In genomic region chr7:6362268-6363046, GRCm38 (mm10) we compare ENCODE assay signal across 7 mouse cellular contexts. TPM values are rescaled to one million over a fixed set of nuclear protein-coding genes. Genes with fewer than 3 reads are reported as not detected.
DNase-seq lines count a peak whose midpoint lies in the region; ATAC-seq and TF ChIP-seq lines count a peak whose summit lies in the region.

No protein-coding gene starts in this region.

- under 1% methylated on average over 38 of the region's 38 CpGs for WGBS in embryonic facial prominence, embryonic 13.5 days
- WGBS in kidney, adult 2 months = under 1% methylated on average over 38 of the region's 38 CpGs
- WGBS in limb, embryonic 12.5 days = under 1% methylated on average over 38 of the region's 38 CpGs
- WGBS in midbrain, embryonic 15.5 days = under 1% methylated on average over 38 of the region's 38 CpGs
- WGBS in spleen, adult 2 months = under 1% methylated on average over 38 of the region's 38 CpGs

- no peaks in the 10 kb centered on the region for H3K36me3 ChIP-seq in embryonic facial prominence, embryonic 13.5 days
- no peaks in the 10 kb centered on the region for H3K36me3 ChIP-seq in kidney, adult 2 months (ENCODE audit: control insufficient read depth, insufficient read depth, low read length)
- H3K36me3 ChIP-seq in limb, embryonic 12.5 days = no peaks in the 10 kb centered on the region
- H3K36me3 ChIP-seq in midbrain, embryonic 15.5 days (replicated peaks) = no peaks in the 10 kb centered on the region
- no peaks in the 10 kb centered on the region for H3K36me3 ChIP-seq in spleen, adult 2 months (ENCODE audit: control insufficient read depth, insufficient read depth, low read length)

- peak overlapping the region; percentile 61 for H3K4me3 ChIP-seq in embryonic facial prominence, embryonic 13.5 days
- H3K4me3 ChIP-seq in kidney, adult 2 months (ENCODE audit: insufficient read depth, low read depth, low read length) = peak overlapping the region; percentile 79
- H3K4me3 ChIP-seq in limb, embryonic 12.5 days (replicated peaks) = peak overlapping the region; percentile 51
- peak overlapping the region; percentile 60 for H3K4me3 ChIP-seq in midbrain, embryonic 15.5 days
- peak overlapping the region; percentile 76 for H3K4me3 ChIP-seq in spleen, adult 2 months (ENCODE audit: extremely low read depth, insufficient read depth, insufficient read length)

- H3K4me2 ChIP-seq in embryonic facial prominence, embryonic 13.5 days = peak overlapping the region; percentile 70
- peak overlapping the region; percentile 64 for H3K4me2 ChIP-seq in limb, embryonic 12.5 days
- peak overlapping the region; percentile 65 for H3K4me2 ChIP-seq in midbrain, embryonic 15.5 days

- peak; percentile 96 for ATAC-seq in embryonic facial prominence, embryonic 13.5 days (ENCODE audit: insufficient number of reproducible peaks, insufficient read depth, low FRiP score, low TSS enrichment, low read depth)
- peak; percentile 90 for ATAC-seq in limb, embryonic 12.5 days (ENCODE audit: insufficient number of reproducible peaks, insufficient read depth, low FRiP score, low TSS enrichment, low read depth)
- peak; percentile 94 for ATAC-seq in midbrain, embryonic 15.5 days (replicated peaks)

- no peak for TF ChIP-seq CTCF in kidney, adult 2 months (conservative IDR thresholded peaks at IDR 0.05; ENCODE audit: insufficient read depth, insufficient read length, low read depth, low read length)
- TF ChIP-seq CTCF in spleen, adult 2 months (IDR thresholded peaks at IDR 0.05; ENCODE audit: extremely low read depth, insufficient read depth, insufficient read length, insufficient replicate concordance) = no peak

- DNase-seq in adrenal gland, postnatal 36 days = peak; percentile 99
- peak; percentile 98 to 99 for DNase-seq in heart, adult 18-20 months
- DNase-seq in kidney, adult 2 months = peak; percentile 100
- peak; percentile 97 to 98 for DNase-seq in spleen, adult 2 months (ENCODE audit: low read depth in 1 of 2, low spot score in 2 of 2)

- no peaks in the 10 kb centered on the region for H3K9me3 ChIP-seq in embryonic facial prominence, embryonic 13.5 days
- no peaks in the 10 kb centered on the region for H3K9me3 ChIP-seq in limb, embryonic 12.5 days
- no peaks in the 10 kb centered on the region for H3K9me3 ChIP-seq in midbrain, embryonic 15.5 days

- peaks cover 10% of the 10 kb centered on the region for H3K4me1 ChIP-seq in embryonic facial prominence, embryonic 13.5 days
- H3K4me1 ChIP-seq in kidney, adult 2 months (ENCODE audit: control insufficient read depth, insufficient read depth, low read length) = peaks cover 6% of the 10 kb centered on the region
- H3K4me1 ChIP-seq in limb, embryonic 12.5 days (replicated peaks) = peaks cover 6% of the 10 kb centered on the region; the same call in 1 of the 2 replicates
- peaks cover 21% of the 10 kb centered on the region for H3K4me1 ChIP-seq in midbrain, embryonic 15.5 days
- peaks cover 3% of the 10 kb centered on the region; the same call in 1 of the 2 replicates for H3K4me1 ChIP-seq in spleen, adult 2 months (ENCODE audit: control insufficient read depth, insufficient read depth, insufficient read length)

- H3K9ac ChIP-seq in embryonic facial prominence, embryonic 13.5 days = peak overlapping the region; percentile 69
- peak overlapping the region; percentile 57 for H3K9ac ChIP-seq in limb, embryonic 12.5 days (replicated peaks)
- H3K9ac ChIP-seq in midbrain, embryonic 15.5 days = peak overlapping the region; percentile 55

- H3K27ac ChIP-seq in embryonic facial prominence, embryonic 13.5 days = peak overlapping the region; percentile 86
- peak overlapping the region; percentile 66; the same call in 1 of the 2 replicates for H3K27ac ChIP-seq in kidney, adult 2 months (ENCODE audit: insufficient read depth, low read depth, low read length)
- H3K27ac ChIP-seq in limb, embryonic 12.5 days = peak overlapping the region; percentile 86
- peak overlapping the region; percentile 95 for H3K27ac ChIP-seq in midbrain, embryonic 15.5 days
- H3K27ac ChIP-seq in spleen, adult 2 months (ENCODE audit: insufficient read depth, low read length) = no peak overlapping the region; the same call in 1 of the 2 replicates

- H3K27me3 ChIP-seq in embryonic facial prominence, embryonic 13.5 days = no peaks in the 10 kb centered on the region
- no peaks in the 10 kb centered on the region for H3K27me3 ChIP-seq in kidney, adult 2 months (replicated peaks; ENCODE audit: control insufficient read depth, insufficient read depth, low read length)
- no peaks in the 10 kb centered on the region for H3K27me3 ChIP-seq in limb, embryonic 12.5 days
- H3K27me3 ChIP-seq in midbrain, embryonic 15.5 days (replicated peaks) = no peaks in the 10 kb centered on the region
- no peaks in the 10 kb centered on the region for H3K27me3 ChIP-seq in spleen, adult 2 months (ENCODE audit: control insufficient read depth, insufficient read depth, low read length)

- no peak for TF ChIP-seq POLR2A in kidney, adult 2 months (IDR thresholded peaks at IDR 0.05; ENCODE audit: low read depth, low read length)
- TF ChIP-seq POLR2A in spleen, adult 2 months (IDR thresholded peaks at IDR 0.05; ENCODE audit: low read depth, low read length) = no peak

RNA-seq across cellular contexts. Expression of gene Zfp78, which starts 0.6 kb away (rescaled TPM):
- 1 to 10 TPM; 1.8 to 3.2 TPM for total RNA-seq in adrenal gland, postnatal 36 days (2021)
- 2.7 and 4.5 TPM in 2 replicates for polyA plus RNA-seq in embryonic facial prominence, embryonic 13.5 days (2015; fragmentation: Nextera tagmentation; extraction: Ambion mirVana)
- 1 to 10 TPM; 2.2 to 2.5 TPM for total RNA-seq in heart, adult 18-20 months (2021)
- 0.45 and 0.46 TPM in 2 replicates for polyA plus RNA-seq in kidney, adult 2 months (2012; rRNA removed)
- polyA plus RNA-seq in limb, embryonic 12.5 days (2016; fragmentation: Nextera tagmentation; extraction: Ambion mirVana) = 1.8 and 2.1 TPM in 2 replicates
- polyA plus RNA-seq in midbrain, embryonic 15.5 days (2015; fragmentation: Nextera tagmentation; extraction: Ambion mirVana) = 5.3 and 6.1 TPM in 2 replicates
- polyA plus RNA-seq in spleen, adult 2 months (2012; rRNA removed) = 0.13 and 0.29 TPM in 2 replicates

RNA-seq across cellular contexts. Expression of gene Gm3854, which starts 18.9 kb away (rescaled TPM):
- total RNA-seq in adrenal gland, postnatal 36 days (2021) = under 1 TPM; 0.70 to 0.79 TPM
- 3.1 and 4.0 TPM in 2 replicates for polyA plus RNA-seq in embryonic facial prominence, embryonic 13.5 days (2015; fragmentation: Nextera tagmentation; extraction: Ambion mirVana)
- under 1 TPM; 0.22 to 0.36 TPM for total RNA-seq in heart, adult 18-20 months (2021)
- 0.19 and 0.28 TPM in 2 replicates for polyA plus RNA-seq in kidney, adult 2 months (2012; rRNA removed)
- polyA plus RNA-seq in limb, embryonic 12.5 days (2016; fragmentation: Nextera tagmentation; extraction: Ambion mirVana) = 3.5 and 4.1 TPM in 2 replicates
- polyA plus RNA-seq in midbrain, embryonic 15.5 days (2015; fragmentation: Nextera tagmentation; extraction: Ambion mirVana) = 8.9 and 11.1 TPM in 2 replicates
- polyA plus RNA-seq in spleen, adult 2 months (2012; rRNA removed) = 0.02 and 0.08 TPM in 2 replicates

RNA-seq across cellular contexts. Expression of gene Zfp28, which starts 20.6 kb away (rescaled TPM):
- 1 to 10 TPM; 2.2 to 2.8 TPM for total RNA-seq in adrenal gland, postnatal 36 days (2021)
- polyA plus RNA-seq in embryonic facial prominence, embryonic 13.5 days (2015; fragmentation: Nextera tagmentation; extraction: Ambion mirVana) = 12.8 and 13.7 TPM in 2 replicates
- 1 to 10 TPM; 2.8 to 3.7 TPM for total RNA-seq in heart, adult 18-20 months (2021)
- 2.0 TPM in 2 replicates for polyA plus RNA-seq in kidney, adult 2 months (2012; rRNA removed)
- polyA plus RNA-seq in limb, embryonic 12.5 days (2016; fragmentation: Nextera tagmentation; extraction: Ambion mirVana) = 11.1 and 12.3 TPM in 2 replicates
- polyA plus RNA-seq in midbrain, embryonic 15.5 days (2015; fragmentation: Nextera tagmentation; extraction: Ambion mirVana) = 17.7 and 18.2 TPM in 2 replicates
- polyA plus RNA-seq in spleen, adult 2 months (2012; rRNA removed) = 1.3 and 1.4 TPM in 2 replicates

RNA-seq across cellular contexts. Expression of gene Zfp583, which starts 31.4 kb away (rescaled TPM):
- 1 to 10 TPM; 2.1 to 3.2 TPM for total RNA-seq in adrenal gland, postnatal 36 days (2021)
- polyA plus RNA-seq in embryonic facial prominence, embryonic 13.5 days (2015; fragmentation: Nextera tagmentation; extraction: Ambion mirVana) = 7.8 and 9.2 TPM in 2 replicates
- total RNA-seq in heart, adult 18-20 months (2021) = 1 to 10 TPM; 2.9 to 3.0 TPM
- 0.36 and 0.45 TPM in 2 replicates for polyA plus RNA-seq in kidney, adult 2 months (2012; rRNA removed)
- polyA plus RNA-seq in limb, embryonic 12.5 days (2016; fragmentation: Nextera tagmentation; extraction: Ambion mirVana) = 8.2 and 8.8 TPM in 2 replicates
- polyA plus RNA-seq in midbrain, embryonic 15.5 days (2015; fragmentation: Nextera tagmentation; extraction: Ambion mirVana) = 14.6 TPM in 2 replicates
- polyA plus RNA-seq in spleen, adult 2 months (2012; rRNA removed) = 0.56 and 0.77 TPM in 2 replicates

RNA-seq across cellular contexts. Expression of gene Smim17, which starts 36.1 kb away (rescaled TPM):
- total RNA-seq in adrenal gland, postnatal 36 days (2021) = under 1 TPM; 0.13 to 0.66 TPM
- not detected in 2 replicates for polyA plus RNA-seq in embryonic facial prominence, embryonic 13.5 days (2015; fragmentation: Nextera tagmentation; extraction: Ambion mirVana)
- not detected for total RNA-seq in heart, adult 18-20 months (2021)
- 0.03 TPM in 1 of 2 replicates, not detected in the other for polyA plus RNA-seq in kidney, adult 2 months (2012; rRNA removed)
- polyA plus RNA-seq in limb, embryonic 12.5 days (2016; fragmentation: Nextera tagmentation; extraction: Ambion mirVana) = 0.26 and 0.35 TPM in 2 replicates
- polyA plus RNA-seq in midbrain, embryonic 15.5 days (2015; fragmentation: Nextera tagmentation; extraction: Ambion mirVana) = 5.9 and 7.5 TPM in 2 replicates
- polyA plus RNA-seq in spleen, adult 2 months (2012; rRNA removed) = not detected in 2 replicates
